Mouse (Mus musculus) urinary bladder, adult 2 months (tissue): Measurements from ENCODE around the gene Sppl2b. TPM values are rescaled to one million over a fixed set of nuclear protein-coding genes. Genes with fewer than 3 reads are reported as not detected.

Source experiments
- DNase-seq: peaks from one replicate; pipeline ENCODE4 v3.0.0; 2022; ENCODE audit warnings: low spot score
- polyA plus RNA-seq: library from polyadenylated mRNA; depleted of rRNA; stranded (reverse); fragments of >200 nt; gene quantifications from 2 replicates; pipeline ENCODE4 v1.2.3, GENCODE M21; 2012

Gene Sppl2b
- polyA plus RNA-seq, 1 experiment: 37.4 TPM

GRCm38 (mm10) chr10:80845055-80845693 lies 9.9 kb upstream of the Sppl2b start:
- no peak for DNase-seq

DNA sequence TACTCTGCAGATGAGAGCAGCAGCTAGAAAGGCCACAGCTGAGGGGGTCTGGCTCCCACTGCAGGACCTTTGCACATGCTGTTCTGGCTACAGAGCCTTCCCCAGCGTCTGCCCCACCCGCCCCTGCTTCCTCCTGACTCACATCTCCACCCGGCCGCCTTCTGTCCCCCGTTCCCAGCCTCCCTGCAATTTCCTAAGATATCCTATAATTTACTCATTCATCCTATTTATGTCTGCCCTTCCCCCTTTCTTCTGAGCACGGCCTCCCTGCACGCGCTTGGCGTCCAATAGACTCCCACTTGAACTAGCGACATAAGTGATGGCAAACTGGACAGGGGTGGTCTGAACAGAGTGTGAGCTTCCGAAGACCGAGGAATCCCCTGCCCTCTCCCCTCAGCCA lies 9.3 kb upstream of the Sppl2b start:
- DNase-seq: no peak

- no peak for DNase-seq
Measured at GRCm38 (mm10) chr10:80848571-80848970, 6.5 kb upstream of the Sppl2b start.

DNA sequence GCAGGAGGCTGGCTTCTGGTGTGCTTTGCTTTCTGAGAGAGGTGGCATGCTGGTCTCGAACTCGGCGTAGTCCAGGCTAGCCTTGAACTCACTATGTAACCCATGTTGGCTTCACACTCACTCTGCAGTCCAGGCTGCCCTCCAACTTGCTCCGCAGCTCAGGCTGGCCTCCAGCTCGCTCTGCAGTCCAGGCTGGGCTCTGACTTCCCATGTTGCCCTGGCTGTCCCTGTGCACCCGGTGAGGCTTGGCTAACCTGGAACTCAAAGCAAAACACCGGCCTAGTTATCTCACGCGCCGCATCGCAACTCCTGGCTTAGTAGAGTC lies 636 bp downstream of the Sppl2b start:
- DNase-seq: no peak

GRCm38 (mm10) chr10:80856267-80856666 lies 1.2 kb downstream of the Sppl2b start:
- no peak for DNase-seq

DNA sequence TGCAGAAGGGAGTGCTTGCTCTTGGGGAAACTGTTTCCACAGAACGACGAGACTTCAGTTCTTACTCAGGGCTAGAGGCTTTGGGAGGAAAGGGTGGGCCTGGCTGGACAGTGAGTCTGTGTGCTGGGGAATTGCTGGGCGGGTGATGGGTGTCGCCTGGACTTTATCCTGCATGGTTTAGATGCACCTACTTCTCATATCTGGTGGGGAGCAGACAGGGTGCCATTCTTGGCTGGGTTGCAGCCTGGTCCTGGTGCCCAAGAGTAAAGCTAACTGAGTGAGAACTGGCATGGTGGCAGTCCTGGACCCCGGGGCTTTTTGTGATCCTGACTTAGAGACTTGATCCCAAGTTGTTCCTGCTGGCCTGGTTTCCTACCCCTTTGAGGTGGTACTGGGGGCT lies 1.8 kb downstream of the Sppl2b start:
- DNase-seq: no peak

DNA sequence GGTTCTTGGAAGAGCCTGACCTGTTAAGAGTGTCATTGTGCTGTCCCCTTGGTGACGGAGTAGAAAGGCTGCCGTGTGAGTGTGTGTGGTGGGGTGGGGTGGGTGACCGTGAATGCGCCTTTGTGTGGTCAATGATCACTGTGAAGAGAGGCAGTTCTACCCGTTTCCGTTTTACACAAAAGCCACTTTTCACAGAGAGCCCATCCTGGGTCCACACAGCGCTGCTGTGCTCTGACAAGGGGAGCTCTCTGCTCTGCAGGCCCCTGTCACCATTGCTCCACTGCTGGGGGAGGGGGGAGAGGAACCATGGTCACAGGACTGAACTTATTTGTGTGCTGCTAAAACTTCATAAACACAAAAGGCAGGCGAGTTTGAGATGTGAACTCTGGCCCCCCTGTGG lies 2.3 kb downstream of the Sppl2b start:
- no peak for DNase-seq

GRCm38 (mm10) chr10:80857848-80858247 lies 2.8 kb downstream of the Sppl2b start:
- DNase-seq: no peak

DNA sequence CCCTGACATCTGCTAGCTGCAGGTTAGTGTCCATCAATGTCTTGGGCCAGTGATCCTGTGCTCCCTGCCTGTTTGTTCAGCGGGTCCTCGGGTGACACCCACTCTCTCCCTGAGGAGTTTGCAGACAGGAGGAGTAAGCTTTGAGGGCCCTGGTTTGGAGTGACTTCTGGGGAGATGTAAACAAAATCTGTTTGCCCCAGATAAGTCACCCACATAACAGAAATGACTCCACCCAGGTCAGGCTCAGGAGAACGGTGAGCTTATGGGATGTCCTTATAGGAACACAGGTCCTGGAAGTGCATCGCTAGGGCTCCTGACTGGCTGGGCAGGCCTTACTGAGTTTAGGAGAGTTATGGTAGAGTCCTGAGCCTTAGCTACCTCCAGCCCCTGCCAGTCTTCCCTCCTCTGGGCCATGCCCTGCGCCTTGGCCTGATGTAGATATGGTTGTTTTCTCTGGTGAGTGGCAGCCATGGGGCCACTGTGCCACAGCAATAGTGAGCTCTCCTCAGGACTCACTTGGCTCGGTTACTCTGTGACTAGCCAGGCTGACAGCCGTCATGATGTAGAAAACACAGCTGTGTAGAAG lies 3.4 kb downstream of the Sppl2b start:
- DNase-seq: no peak

- DNase-seq: no peak
Measured at GRCm38 (mm10) chr10:80862305-80862704, 7.2 kb downstream of the Sppl2b start.

- DNase-seq: no peak
Measured at GRCm38 (mm10) chr10:80864446-80864845, 9.4 kb downstream of the Sppl2b start.

DNA sequence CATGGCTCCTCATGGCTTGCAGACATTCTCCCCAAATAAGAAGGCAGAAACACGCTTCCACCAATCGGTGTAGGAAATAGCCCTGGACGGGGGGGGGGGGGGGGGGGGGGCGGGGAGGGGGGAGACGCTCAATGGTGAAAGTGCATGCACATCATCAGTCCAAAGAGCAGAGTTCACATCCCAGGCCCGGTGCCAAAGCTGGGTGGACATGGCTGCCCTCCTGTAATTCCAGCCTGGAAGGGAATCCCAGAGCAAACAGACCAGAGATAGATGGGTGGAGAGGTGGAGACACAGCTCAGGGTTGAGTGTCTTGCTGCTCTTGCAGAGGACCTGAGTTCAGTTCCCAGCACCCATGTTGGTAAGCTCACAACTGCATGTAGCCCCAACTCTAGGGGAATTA lies 15.9 kb downstream of the Sppl2b start:
- DNase-seq: no peak

DNA sequence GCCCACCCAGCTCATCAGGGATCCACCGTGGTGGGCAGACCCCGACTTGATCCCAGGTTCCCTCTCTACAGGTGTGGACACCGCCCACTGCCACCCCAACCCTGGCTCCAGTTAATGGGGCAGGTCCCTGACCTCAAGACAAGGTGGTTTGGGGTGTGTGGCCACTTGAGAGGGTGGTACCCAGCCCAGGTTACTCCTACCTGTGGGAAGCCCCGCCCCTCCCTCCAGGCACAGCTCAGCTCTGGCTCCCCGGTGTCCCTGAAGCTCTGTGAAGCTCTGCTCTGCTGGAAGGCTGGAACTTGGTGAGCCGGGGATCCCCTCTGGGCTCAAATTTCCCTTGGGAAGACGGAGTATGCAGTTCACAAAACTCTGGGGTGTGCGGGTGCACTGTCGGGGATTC lies 16.5 kb downstream of the Sppl2b start, which contains the start of gene Tmprss9:
Tmprss9 (plus strand) TSS at position 268 of the 400 bp plus-strand sequence.
- no peak for DNase-seq

GRCm38 (mm10) chr10:80874035-80874434 lies 19.0 kb downstream of the Sppl2b start:
- DNase-seq: no peak

DNA sequence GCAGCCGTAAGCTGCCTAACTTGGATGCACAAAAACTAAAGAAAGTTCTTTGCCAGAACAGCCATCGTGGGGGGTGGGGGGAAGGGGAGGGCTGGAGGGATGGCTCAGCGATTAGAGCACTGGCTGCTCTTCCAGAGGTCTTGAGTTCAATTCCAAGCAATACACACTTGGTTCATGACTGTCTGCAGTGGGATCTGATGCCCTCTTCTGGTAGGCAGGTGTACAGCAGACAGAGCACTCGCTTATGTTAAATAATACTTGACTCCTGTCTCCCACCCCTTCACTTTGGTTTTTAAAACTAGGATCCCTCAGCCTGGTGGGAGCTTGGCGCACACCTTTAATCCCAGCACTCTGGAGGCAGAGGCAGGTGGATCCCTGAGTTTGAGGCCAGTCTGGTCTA lies 21.0 kb downstream of the Sppl2b start:
- DNase-seq: no peak

DNA sequence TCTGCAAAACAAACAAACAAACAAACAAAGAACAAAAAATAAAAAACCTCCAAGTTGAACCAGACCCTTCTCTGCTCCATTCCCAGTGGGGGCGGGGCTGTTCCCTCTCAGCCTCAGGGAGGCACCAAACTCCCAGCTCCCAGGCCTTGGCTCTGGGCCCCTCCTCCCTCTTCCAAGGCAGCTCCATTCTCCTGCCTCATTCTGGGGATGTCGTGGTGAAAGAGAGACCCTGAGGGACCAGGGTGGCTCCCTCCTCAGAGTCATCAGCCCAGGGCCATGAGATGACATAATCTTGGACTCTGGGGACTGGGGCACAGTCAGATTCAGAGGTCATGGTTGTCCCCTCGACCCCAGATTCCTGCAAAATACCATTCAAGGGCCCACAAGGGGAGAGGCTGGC lies 21.5 kb downstream of the Sppl2b start:
- DNase-seq: no peak

DNA sequence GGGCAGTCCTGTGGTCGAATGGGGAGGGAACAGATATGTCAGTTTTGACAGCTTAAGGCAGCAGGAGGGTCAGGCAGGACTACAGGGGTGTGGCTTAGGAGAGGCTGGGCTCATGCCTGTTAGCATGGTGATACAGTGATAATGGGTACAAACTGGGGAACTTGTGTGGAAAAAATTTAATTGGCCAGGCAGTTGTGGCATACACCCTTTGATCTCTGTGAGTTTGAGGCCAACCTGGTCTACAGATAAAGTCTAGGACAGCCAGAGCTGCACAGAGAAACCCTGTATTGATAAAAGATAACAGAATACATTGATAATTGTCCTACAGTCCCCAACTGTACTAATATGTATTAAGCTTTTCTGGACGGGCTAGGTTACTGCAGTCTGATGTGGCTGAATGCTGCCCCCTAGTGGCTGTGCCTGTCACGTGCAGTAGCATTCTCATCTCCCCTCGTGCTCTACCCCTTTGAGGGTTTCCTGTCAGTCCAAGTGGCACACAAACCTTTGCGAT lies 25.1 kb downstream of the Sppl2b start:
- no peak for DNase-seq

- DNase-seq: no peak
Measured at GRCm38 (mm10) chr10:80880901-80881300, 25.8 kb downstream of the Sppl2b start.

GRCm38 (mm10) chr10:80881301-80881700 lies 26.2 kb downstream of the Sppl2b start:
- no peak for DNase-seq

DNA sequence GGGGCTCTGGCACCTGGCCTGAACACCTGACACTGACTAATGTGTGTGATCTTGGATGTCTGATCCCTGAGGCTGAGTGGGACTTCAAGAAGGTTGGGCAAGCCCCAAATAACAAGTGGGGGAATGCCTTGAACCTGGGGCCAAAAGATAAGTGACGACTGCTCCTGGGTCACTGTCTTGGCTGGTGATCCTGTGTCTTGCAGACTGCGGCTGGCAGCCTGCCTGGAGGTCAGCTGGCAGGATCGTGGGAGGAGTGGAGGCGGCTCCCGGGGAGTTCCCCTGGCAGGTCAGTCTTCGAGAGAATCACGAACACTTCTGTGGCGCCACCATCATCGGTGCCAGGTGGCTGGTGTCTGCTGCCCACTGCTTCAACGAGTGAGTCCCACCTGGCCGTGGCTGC lies 32.1 kb downstream of the Sppl2b start:
- no peak for DNase-seq

GRCm38 (mm10) chr10:80895100-80895499 lies 40.0 kb downstream of the Sppl2b start:
- DNase-seq: no peak

- no peak for DNase-seq
Measured at GRCm38 (mm10) chr10:80895697-80896096, 40.6 kb downstream of the Sppl2b start.

DNA sequence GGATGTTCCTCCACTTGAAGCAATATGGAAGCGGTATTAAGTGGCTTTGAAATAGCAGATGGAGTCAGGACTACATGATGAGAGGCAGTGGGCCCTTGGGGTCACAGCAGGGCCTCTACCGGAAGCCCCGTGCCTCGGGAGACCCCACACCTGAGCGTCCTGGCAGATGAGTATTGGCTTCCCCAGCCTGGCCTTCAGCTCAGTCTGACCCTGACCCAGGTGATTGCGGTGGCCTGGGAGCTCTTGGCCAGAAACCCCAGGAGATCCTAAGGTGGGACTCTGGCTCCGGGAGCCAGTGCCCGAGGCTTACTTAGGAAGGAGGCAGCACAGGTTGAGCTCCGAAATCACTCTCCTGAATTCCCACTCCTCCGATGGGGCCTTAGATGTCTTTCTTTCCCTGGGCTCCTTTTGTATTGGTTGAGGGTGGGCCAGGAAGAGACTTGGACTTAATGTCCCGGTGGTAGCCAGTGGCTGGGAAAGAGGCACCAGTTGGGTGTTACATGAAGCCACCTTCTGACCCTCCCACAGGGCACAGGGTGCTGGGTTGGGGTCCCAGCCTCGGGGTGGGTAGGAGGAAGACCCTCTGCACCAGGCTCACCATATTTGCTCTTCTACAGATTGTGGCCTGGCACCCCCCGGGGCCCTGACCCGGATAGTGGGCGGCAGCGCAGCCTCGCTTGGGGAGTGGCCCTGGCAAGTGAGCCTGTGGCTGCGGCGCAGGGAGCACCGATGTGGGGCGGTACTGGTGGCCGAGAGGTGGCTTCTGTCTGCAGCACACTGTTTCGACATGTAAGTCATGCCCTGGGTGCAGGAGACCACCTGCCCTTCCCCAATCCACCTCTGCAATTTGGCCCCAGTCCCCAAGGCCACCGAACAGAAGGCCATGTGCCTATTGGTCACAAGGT lies 41.8 kb downstream of the Sppl2b start:
- DNase-seq: no peak
